Mouse (Mus musculus) ES-E14 (cell line): ENCODE measurements around the gene Lmbr1l. TPM values are rescaled to one million over a fixed set of nuclear protein-coding genes. Genes with fewer than 3 reads are reported as not detected.

Source experiments
- DNase-seq: peaks from one replicate; pipeline ENCODE4 v3.0.0-alpha.2; 2013; ENCODE audit warnings: low read depth, low spot score
- H3K27ac ChIP-seq: 2 replicates; pipeline ENCODE4 v1.5.1; 2012; ENCODE audit warnings: low read depth, mild to moderate bottlenecking, low read length, moderate library complexity, mixed read lengths; ENCODE audit not compliant: poor library complexity, insufficient read depth, severe bottlenecking
- H3K36me3 ChIP-seq: 2 replicates; pipeline ENCODE4 v1.6.1; 2012; ENCODE audit warnings: mild to moderate bottlenecking, low read length, moderate library complexity, mixed read lengths; ENCODE audit not compliant: control insufficient read depth, poor library complexity, insufficient read depth, severe bottlenecking
- H3K4me1 ChIP-seq, 2 experiments: fragments of 150-350 bp in 1 of 2; sonication (generic) in 1 of 2; 2 replicates each; pipeline ENCODE4 v1.6.1; 2012; ENCODE audit warnings: low read length in 2 of 2, mild to moderate bottlenecking in 1 of 2, mixed read lengths in 1 of 2; ENCODE audit not compliant: control insufficient read depth in 2 of 2, insufficient read depth in 2 of 2, poor library complexity in 1 of 2
- H3K4me3 ChIP-seq, 2 experiments: fragments of 150-350 bp in 1 of 2; sonication (generic) in 1 of 2; 2 replicates each; pipeline ENCODE4 v1.5.1; 2012; ENCODE audit warnings: low read length in 2 of 2, low read depth in 1 of 2, mild to moderate bottlenecking in 1 of 2, mixed read lengths in 1 of 2; ENCODE audit not compliant: insufficient read depth in 1 of 2, poor library complexity in 1 of 2, severe bottlenecking in 1 of 2
- H3K9ac ChIP-seq: 2 replicates; pipeline ENCODE4 v1.6.1; 2012; ENCODE audit warnings: low read depth, mild to moderate bottlenecking, low read length, mixed read lengths; ENCODE audit not compliant: poor library complexity, insufficient read depth, severe bottlenecking
- H3K9me3 ChIP-seq: fragments of 150-350 bp; sonication (generic); 2 replicates; pipeline ENCODE4 v1.6.1; 2012; ENCODE audit warnings: low read depth, mild to moderate bottlenecking, low read length; ENCODE audit not compliant: control insufficient read depth, insufficient read depth
- CHD2 ChIP-seq: IDR thresholded peaks from 2 replicates; pipeline ENCODE4 v1.6.1; 2014; ENCODE audit warnings: mild to moderate bottlenecking, low read depth, low read length, inconsistent platforms
- HCFC1 ChIP-seq: IDR thresholded peaks from 2 replicates; pipeline ENCODE4 v1.6.1; 2012; ENCODE audit warnings: low read length, inconsistent platforms, borderline replicate concordance; ENCODE audit not compliant: insufficient read depth
- MAFK ChIP-seq: IDR thresholded peaks from 2 replicates; pipeline ENCODE4 v1.6.1; 2014; ENCODE audit warnings: mild to moderate bottlenecking, low read depth, low read length, inconsistent platforms; ENCODE audit not compliant: insufficient read depth
- ZC3H11A ChIP-seq: IDR thresholded peaks from 2 replicates; pipeline ENCODE4 v1.6.1; 2012; ENCODE audit warnings: low read depth, mild to moderate bottlenecking, inconsistent platforms, low read length, borderline replicate concordance
- ZNF384 ChIP-seq: IDR thresholded peaks from 2 replicates; pipeline ENCODE4 v1.6.1; 2012; ENCODE audit warnings: low read depth, low read length, inconsistent platforms
- in situ Hi-C, 2 experiments: fragments of 600-800 bp; cut with MboI; formaldehyde crosslinking; loops; one replicate each; pipeline ENCODE4 v1.15.1; 2025; ENCODE audit warnings: low sequenced_read_pairs in 2 of 2, inconsistent platforms in 1 of 2; ENCODE audit not compliant: unreplicated experiment in 2 of 2
- total RNA-seq: library from RNA; depleted of rRNA; stranded (reverse); fragments of 300-350 nt; gene quantifications from 2 replicates; pipeline ENCODE4 v1.2.3, GENCODE M21; 2012

Lmbr1l gene
- total RNA-seq, 1 experiment, result 55.1 TPM

DNA sequence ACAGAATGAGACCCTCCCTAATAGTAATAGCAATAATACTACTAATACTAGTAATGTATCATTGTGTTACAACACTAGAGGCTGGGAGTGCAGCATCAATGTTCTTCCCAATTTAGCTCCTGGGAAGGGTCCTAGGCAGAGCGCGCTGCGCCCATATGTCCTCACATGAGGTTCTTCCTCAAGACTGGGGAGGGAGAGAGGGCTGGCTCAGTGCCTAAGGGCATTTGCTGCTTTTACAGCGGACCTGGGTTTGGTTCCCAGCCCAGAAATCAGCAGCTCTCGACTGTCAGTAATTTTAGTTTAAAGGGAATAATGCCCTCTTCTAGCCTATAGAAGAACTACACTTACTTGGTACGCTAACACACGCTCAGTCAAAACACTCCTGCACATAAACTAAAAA is 30.5 kb downstream of the Lmbr1l start:
- no peak overlapping the region for H3K27ac ChIP-seq

GRCm38 (mm10) chr15:98886667-98887387 is 31.2 kb downstream of the Lmbr1l start:
- Histone ChIP-seq H3K4me3 (no peak overlapping the region), H3K27ac (no peak overlapping the region), H3K9me3 (no peaks in the 10 kb centered on the region), H3K36me3 (no peaks in the 10 kb centered on the region), H3K4me1 (peaks cover 0 to 3% of the 10 kb centered on the region in 2 experiments; a peak in 1 of 4 replicates), H3K9ac (no peak overlapping the region)
- in situ Hi-C loops, result no loop called here
- DNase-seq, result no peak
- no peak for TF ChIP-seq ZNF384
- no peak for TF ChIP-seq HCFC1
- no peak for TF ChIP-seq MAFK
- no peak for TF ChIP-seq CHD2
- no peak for TF ChIP-seq ZC3H11A

More for the DNA sequence above, 30.5 kb downstream of the Lmbr1l start:
- H3K36me3 ChIP-seq, result no peaks in the 10 kb centered on the region
- no peak for DNase-seq
- H3K9me3 ChIP-seq, result no peaks in the 10 kb centered on the region
- no peak for TF ChIP-seq ZNF384
- TF ChIP-seq ZC3H11A, result no peak
- no peak for TF ChIP-seq MAFK
- no peak for TF ChIP-seq HCFC1
- no peak for TF ChIP-seq CHD2
- H3K9ac ChIP-seq, result no peak overlapping the region
- in situ Hi-C loops, result no loop called here
- peaks cover 2 to 3% of the 10 kb centered on the region in 2 experiments; a peak in 1 of 4 replicates for H3K4me1 ChIP-seq
- no peak overlapping the region for H3K4me3 ChIP-seq

DNA sequence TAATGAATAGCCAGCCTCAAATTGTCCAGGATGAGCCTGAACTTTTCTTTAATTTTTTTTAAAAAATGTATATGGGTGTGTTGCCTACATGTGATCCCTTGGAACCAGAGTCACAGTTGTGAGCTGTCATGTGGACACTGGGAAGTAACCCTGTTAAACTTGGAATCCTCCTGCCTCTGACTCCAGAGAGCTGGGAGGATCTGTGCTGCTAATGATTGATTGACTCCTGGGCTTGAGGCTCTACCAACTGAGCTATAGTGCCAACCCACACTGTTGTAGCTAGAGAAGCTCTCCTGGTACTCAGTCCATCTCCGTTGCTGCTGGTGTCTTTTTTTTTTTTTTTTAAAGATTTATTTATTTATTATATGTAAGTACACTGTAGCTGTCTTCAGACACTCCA is 33.9 kb downstream of the Lmbr1l start:
- Histone ChIP-seq H3K4me1 (peaks cover 2 to 5% of the 10 kb centered on the region in 2 experiments; a peak in 3 of 4 replicates), H3K4me3 (no peak overlapping the region), H3K9me3 (no peaks in the 10 kb centered on the region), H3K36me3 (no peaks in the 10 kb centered on the region; the same call in 1 of the 2 replicates), H3K9ac (no peak overlapping the region), H3K27ac (no peak overlapping the region)
- DNase-seq, result no peak
- TF ChIP-seq ZNF384 (no peak), HCFC1 (no peak), CHD2 (no peak), MAFK (no peak)
- in situ Hi-C loops, result no loop called here

- Histone ChIP-seq H3K27ac (no peak overlapping the region), H3K9ac (no peak overlapping the region), H3K36me3 (peaks cover 4% of the 10 kb centered on the region; the same call in 1 of the 2 replicates), H3K4me1 (peaks cover 2 to 5% of the 10 kb centered on the region in 2 experiments; a peak in 3 of 4 replicates), H3K9me3 (no peaks in the 10 kb centered on the region), H3K4me3 (no peak overlapping the region)
- no peak for TF ChIP-seq MAFK
- no peak for TF ChIP-seq ZC3H11A
- TF ChIP-seq HCFC1, result no peak
- no peak for TF ChIP-seq CHD2
- no peak for TF ChIP-seq ZNF384
- no peak for DNase-seq
- in situ Hi-C loops, result no loop called here
These were observed 34.4 kb downstream of the Lmbr1l start for GRCm38 (mm10) chr15:98883661-98884060.
